Mouse (Mus musculus) liver (tissue): Measurements from ENCODE around the gene 1700017B05Rik.

Experiments
- DNase-seq: peaks from one replicate; pipeline ENCODE4 v3.0.0-alpha.2; 2020; ENCODE audit warnings: mixed read lengths

The 1700017B05Rik gene

DNA sequence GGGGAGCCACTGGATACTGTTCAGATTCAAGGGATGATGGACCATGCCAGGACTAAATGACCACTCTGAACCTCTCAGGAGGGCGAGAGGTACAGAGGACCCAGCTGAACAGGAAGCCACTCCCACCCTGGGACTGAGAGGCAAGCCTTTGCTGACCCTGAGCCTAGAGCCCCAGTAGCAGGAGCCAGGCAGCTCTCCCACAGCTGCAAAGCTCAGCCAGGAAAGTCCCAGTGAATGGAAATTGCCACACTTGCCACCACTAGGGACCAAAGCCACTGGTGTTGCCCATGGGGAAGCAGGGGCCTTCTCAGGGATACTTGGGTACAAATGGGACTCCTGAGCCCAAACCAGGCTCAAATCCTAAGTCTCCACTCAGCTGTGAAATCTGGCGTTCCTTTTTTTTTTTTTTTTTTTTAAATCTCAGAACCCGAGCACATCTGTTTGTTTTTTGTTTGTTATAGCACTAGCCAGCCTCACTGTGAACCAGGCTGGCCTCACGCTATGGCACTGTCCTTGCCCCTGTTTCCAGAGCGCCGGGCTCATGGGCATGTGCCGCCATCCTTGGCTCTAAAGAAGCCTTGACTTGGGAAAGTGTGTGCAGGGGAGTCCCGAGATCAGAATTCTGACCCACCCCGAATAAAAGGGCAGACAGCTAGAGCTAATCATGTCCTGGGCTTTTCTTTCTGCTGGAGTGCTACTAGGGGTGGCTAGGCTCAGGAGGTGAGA is 9.6 kb upstream of the 1700017B05Rik start:
- DNase-seq = no peak

- DNase-seq = no peak
These were observed 8.7 kb upstream of the 1700017B05Rik start for GRCm38 (mm10) chr9:57271081-57271480.

DNA sequence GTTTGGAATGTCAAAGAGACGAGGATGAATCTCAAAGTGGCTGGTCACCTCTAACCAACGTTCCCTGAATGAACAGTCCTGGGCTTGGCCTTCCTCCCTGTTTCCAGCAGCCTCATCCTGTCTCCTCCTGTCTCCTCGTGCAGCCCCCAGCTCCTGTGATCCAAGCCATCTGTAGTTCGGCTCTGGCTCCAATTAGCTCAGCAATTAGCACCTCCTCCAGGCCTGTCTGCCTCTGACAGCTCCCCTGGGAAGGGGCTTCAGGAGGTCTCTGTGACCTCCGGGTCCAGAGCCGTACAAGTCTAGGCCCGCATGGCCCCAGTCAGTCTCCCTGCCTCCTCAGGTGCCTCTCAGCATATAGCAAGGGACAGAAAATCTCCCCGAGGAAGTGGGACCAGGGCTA is 8.0 kb upstream of the 1700017B05Rik start:
- DNase-seq = no peak

- DNase-seq = no peak
These were observed 7.0 kb upstream of the 1700017B05Rik start for GRCm38 (mm10) chr9:57269384-57269783.

- peak; percentile 56 for DNase-seq
These were observed 6.2 kb upstream of the 1700017B05Rik start for GRCm38 (mm10) chr9:57268575-57268974.

DNA sequence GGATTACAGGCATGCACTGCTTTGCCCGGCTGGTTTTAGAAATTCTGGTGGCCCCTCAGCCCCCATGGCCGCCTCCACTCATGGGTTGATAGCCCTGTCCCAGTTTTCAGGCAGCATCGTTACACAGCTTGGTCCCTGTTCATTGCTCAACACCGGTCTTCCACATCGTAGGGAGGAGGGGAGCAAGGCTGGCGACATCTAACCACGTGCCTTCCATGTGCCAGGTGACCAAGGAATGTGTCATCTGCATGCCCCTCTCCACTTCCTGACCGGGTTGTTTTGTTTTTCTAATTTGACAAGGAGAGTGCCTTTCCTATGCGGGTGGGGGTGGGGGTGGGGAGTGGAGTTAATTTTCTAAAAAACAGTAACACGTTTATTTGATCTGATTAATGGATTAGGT is 5.7 kb upstream of the 1700017B05Rik start:
- no peak for DNase-seq

DNA sequence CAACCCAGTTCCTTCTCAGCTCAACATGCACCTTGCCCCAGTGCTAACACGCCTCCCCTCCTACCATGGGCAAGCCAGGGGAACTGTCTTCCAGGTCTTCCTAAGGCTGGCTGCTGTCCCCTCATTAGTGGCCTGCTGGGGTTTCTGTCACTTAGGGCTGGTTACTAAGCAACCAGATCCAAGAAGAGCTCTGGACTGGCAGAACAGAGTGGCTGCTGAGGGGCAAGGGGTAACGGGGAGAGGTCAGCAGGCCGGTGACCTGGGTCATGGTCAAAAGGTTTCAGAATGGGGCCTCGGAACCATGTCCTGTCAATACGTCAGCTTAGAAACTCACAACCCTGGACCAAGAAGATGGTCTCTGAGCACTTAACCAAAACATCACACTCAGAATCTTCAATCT is 5.0 kb upstream of the 1700017B05Rik start:
- DNase-seq = no peak

GRCm38 (mm10) chr9:57265125-57265524 is 2.7 kb upstream of the 1700017B05Rik start:
- no peak for DNase-seq

- no peak for DNase-seq
These were observed 628 bp upstream of the 1700017B05Rik start for GRCm38 (mm10) chr9:57262795-57263684.

DNA sequence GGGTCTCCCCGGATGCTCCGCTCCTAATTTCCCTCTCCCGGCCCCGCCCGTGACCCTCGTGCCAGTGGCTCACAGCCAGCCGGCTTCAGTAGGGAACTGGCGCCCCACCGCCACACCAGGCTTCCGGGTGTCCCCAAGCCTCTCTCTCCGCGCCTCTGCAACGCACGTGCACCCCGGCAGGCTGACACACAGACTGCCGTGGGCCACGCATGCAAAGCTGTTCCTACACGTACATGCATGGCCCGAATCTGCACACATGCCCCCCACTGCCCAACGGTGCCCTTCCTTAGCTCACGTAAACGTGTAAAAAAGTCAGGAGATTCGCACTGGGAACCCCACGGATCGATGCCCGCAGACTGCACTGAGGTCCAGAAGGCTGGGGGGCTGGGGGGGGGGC is 898 bp downstream of the 1700017B05Rik start:
- DNase-seq = peak; percentile 74

GRCm38 (mm10) chr9:57260940-57261339 is 1.5 kb downstream of the 1700017B05Rik start:
- peak; percentile 51 for DNase-seq

- peak; percentile 94 for DNase-seq
These were observed 2.7 kb downstream of the 1700017B05Rik start for GRCm38 (mm10) chr9:57259736-57260135.

GRCm38 (mm10) chr9:57257627-57258026 is 4.8 kb downstream of the 1700017B05Rik start:
- DNase-seq = no peak

GRCm38 (mm10) chr9:57256861-57257260 is 5.6 kb downstream of the 1700017B05Rik start:
- no peak for DNase-seq

- DNase-seq = no peak
These were observed 6.1 kb downstream of the 1700017B05Rik start for GRCm38 (mm10) chr9:57256309-57256708.

DNA sequence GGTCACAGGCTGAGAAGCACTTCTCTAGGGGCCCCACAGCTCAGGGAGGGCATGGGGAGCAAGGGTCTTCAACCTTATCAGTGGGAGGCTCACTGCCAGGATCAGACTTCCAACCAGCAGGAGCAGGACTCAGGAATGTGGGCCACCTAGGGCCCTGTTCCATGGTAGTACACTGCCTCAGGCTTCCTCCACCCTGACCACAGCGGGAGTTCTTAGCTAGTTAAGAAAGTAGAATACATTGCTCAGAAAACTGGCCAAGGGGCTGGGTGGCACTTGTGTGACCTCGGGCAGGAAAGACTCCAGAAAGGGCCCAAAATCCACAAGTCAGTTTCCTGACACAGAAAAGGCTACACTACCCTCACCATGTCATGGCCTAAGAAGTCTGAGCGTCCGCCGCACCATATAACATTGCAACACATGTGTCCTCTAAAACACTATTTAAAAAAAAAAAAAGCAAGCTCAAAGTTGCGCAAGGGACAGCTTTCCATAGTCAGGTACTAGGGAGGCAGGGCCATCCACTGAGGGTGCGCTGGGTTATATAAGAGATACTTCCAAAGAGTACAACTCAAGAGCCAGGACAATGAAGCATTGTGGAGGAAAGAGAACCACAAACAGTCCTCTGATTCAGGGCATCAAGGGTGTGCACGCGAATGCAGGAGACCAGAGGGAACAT is 7.5 kb downstream of the 1700017B05Rik start:
- DNase-seq = no peak

DNA sequence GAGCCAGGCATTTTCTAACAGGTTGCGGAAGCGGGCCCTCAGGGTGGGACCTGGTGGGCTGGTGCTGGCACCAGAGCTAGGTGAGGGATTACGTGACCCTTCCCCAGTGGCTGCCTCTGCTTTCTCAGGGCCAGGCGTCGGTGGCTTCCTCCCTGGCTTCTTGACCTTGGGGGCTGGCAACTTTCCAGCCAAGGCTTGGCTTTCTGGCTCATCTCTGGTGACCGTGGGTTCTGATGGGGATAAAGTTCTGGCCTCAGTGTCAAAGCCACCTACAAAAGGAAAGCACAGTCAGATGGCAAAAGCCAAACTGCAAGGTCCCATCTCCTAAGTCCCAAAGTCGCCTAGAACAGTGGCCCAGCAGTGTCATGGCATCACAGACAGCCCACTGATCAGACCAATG is 8.4 kb downstream of the 1700017B05Rik start:
- no peak for DNase-seq

- DNase-seq = no peak
These were observed 11.3 kb downstream of the 1700017B05Rik start for GRCm38 (mm10) chr9:57251139-57251538.

DNA sequence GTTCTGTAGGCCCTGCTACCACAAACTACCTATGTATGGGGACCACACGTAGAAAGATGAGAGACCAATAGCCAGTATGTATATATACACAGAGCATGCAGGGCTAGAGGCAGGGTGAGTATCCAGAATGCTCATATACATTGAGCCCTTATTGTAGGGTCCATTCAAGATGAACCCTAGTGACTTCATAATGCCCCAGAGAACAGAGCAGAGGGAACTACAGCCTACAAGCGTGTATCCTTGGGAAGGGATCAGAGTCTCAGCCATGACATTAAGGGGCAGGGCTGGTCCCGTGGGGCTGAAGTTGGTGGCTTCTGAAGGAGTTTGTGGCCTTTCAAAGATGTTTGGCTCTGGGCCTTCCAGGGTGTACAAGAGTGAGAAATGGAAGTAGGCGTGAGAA is 12.4 kb downstream of the 1700017B05Rik start:
- DNase-seq = no peak

GRCm38 (mm10) chr9:57248030-57248942 is 14.1 kb downstream of the 1700017B05Rik start:
- DNase-seq = no peak

GRCm38 (mm10) chr9:57247201-57247671 is 15.2 kb downstream of the 1700017B05Rik start:
- DNase-seq = no peak

DNA sequence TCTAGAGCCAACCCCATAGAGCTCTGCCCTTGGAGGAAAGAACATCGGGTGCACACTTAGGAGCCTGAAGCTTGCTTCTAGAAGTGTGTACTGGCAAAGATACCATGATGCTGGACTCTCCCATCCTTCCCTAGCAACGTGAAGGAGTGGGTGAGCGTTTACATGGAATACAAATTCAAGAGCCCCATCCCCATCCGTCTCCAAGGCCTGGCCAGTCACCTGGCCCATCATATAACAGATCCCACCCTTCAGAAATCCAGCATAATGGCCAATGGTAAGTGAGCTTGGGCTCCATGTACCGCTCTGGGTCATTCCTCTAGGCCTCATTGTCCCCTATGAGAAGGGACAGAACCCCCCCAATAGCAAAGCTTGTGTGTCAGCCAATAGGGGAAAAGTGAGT is 15.9 kb downstream of the 1700017B05Rik start:
- DNase-seq = no peak
